Comparison of ENCODE assay signal across 16 mouse cellular contexts in the genomic region with DNA sequence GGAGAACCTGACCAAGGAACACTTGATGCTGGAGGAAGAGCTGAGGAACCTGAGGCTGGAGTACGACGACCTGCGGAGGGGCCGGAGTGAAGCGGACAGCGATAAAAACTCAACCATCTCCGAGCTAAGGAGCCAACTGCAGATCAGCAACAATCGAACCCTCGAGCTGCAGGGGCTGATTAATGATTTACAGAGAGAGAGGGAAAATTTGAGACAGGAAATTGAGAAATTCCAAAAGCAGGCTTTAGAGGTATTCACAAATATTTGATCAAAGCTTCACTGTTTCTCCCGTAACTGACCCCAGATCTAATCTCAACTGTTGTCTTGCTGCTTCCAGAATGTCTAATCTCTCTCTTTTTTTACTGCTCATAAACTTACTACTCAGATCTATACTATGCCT. TPM values are rescaled to one million over a fixed set of nuclear protein-coding genes. Genes with fewer than 3 reads are reported as not detected.
"Had no signal": no experiment of that assay in that cellular context is flagged by ENCODE, and none has a peak within 500 bp of the region (broad histone marks: within the 10 kb centered on the region; RNA-seq: fewer than 3 reads in every experiment).

No protein-coding gene starts in this region.

- H3K4me3 ChIP-seq: limb, embryonic 15.5 days; megakaryocyte, embryonic 14.5 days; midbrain, embryonic 13.5 days; midbrain, embryonic 15.5 days; neural tube, embryonic 12.5 days; stomach, embryonic 15.5 days had no signal

- H3K27ac ChIP-seq: limb, embryonic 15.5 days; liver, embryonic 14.5 days; macrophage; midbrain, embryonic 13.5 days; midbrain, embryonic 15.5 days; neural tube, embryonic 12.5 days; stomach, embryonic 15.5 days; stomach, postnatal 0 days had no signal

- H3K36me3 ChIP-seq: midbrain, embryonic 13.5 days; midbrain, embryonic 15.5 days; neural tube, embryonic 12.5 days had no signal

- ATAC-seq: lung, postnatal 0 days; midbrain, embryonic 13.5 days; midbrain, embryonic 15.5 days had no signal

- H3K9ac ChIP-seq: limb, embryonic 15.5 days; liver, embryonic 14.5 days; midbrain, embryonic 13.5 days; midbrain, embryonic 15.5 days; neural tube, embryonic 12.5 days; stomach, embryonic 15.5 days had no signal

- H3K27me3 ChIP-seq: limb, embryonic 15.5 days; midbrain, embryonic 13.5 days; midbrain, embryonic 15.5 days; neural tube, embryonic 12.5 days; stomach, embryonic 15.5 days had no signal

- DNase-seq: lung, adult 2 months; right cerebral cortex, postnatal 14 days; thymus, adult 2 months; thymus, postnatal 25 days; thymus, postnatal 4 days had no signal

- H3K4me2 ChIP-seq: limb, embryonic 15.5 days; midbrain, embryonic 11.5 days; midbrain, embryonic 13.5 days; midbrain, embryonic 15.5 days; neural tube, embryonic 12.5 days; stomach, embryonic 15.5 days had no signal

- H3K9me3 ChIP-seq: midbrain, embryonic 15.5 days had no signal

- H3K4me1 ChIP-seq: limb, embryonic 15.5 days; megakaryocyte, embryonic 14.5 days; midbrain, embryonic 13.5 days; midbrain, embryonic 15.5 days; neural tube, embryonic 12.5 days; stomach, embryonic 15.5 days had no signal

RNA-seq across cellular contexts. Expression of gene Dsp, which starts 42.3 kb away (rescaled TPM):
- polyA plus RNA-seq: macrophage had no signal
